Mouse (Mus musculus): ENCODE data around the gene Sult6b2.

GRCm38 (mm10) chr6:142771643-142772042, 32.7 kb downstream of the Sult6b2 start:
- TF ChIP-seq CTCF (IDR thresholded peaks at IDR 0.05; ENCODE audit: low read depth, low read length) (no peak), POLR2A (IDR thresholded peaks at IDR 0.05; ENCODE audit: borderline replicate concordance, low read depth, low read length) (no peak)

Data from bone marrow macrophage, adult 2 months (primary cell).